Mouse (Mus musculus) naive thymus-derived CD4-positive, alpha-beta T cell, adult 5 months (primary cell): ENCODE data around the gene Olfr1252. TPM values are rescaled to one million over a fixed set of nuclear protein-coding genes. Genes with fewer than 3 reads are reported as not detected.

Source experiments
- polyA plus RNA-seq: library from polyadenylated mRNA; unstranded; fragments of 100-300 nt; shearing (Covaris generic); gene quantifications from one replicate; pipeline ENCODE4 v1.2.1, GENCODE M21; 2017

The Olfr1252 gene
- polyA plus RNA-seq = not detected

GRCm38 (mm10) chr2:89724912-89725311 lies at the start of gene Olfr1252:
Olfr1252 (minus strand) TSS chr2:89725012.

GRCm38 (mm10) chr2:89756990-89757389 lies 32.2 kb upstream of the Olfr1252 start, which contains the start of gene Olfr1253:
Olfr1253 (minus strand) TSS chr2:89757090.

GRCm38 (mm10) chr2:89671836-89672235 lies 53.0 kb downstream of the Olfr1252 start, which contains the start of gene Olfr1251:
Olfr1251 (minus strand) TSS chr2:89671936.

Other genes with a start within 250 kb of the Olfr1252 start
- not detected for gene Olfr1241, start 237.9 kb downstream of the Olfr1252 start, polyA plus RNA-seq
- gene Olfr1242, start 226.7 kb downstream of the Olfr1252 start, polyA plus RNA-seq = not detected
- not detected for gene Olfr1243, start 193.5 kb downstream of the Olfr1252 start, polyA plus RNA-seq
- not detected for gene Olfr1245, start 146.6 kb downstream of the Olfr1252 start, polyA plus RNA-seq
- not detected for gene Olfr1246, start 131.9 kb downstream of the Olfr1252 start, polyA plus RNA-seq
- gene Olfr1247, start 110.9 kb downstream of the Olfr1252 start, polyA plus RNA-seq = not detected
- gene Olfr1248, start 106.8 kb downstream of the Olfr1252 start, polyA plus RNA-seq = not detected
- gene Olfr1249, start 90.0 kb downstream of the Olfr1252 start, polyA plus RNA-seq = not detected
- gene Olfr1250, start 63.5 kb downstream of the Olfr1252 start, polyA plus RNA-seq = not detected
- gene Olfr1251, start 53.1 kb downstream of the Olfr1252 start, polyA plus RNA-seq = not detected
- not detected for gene Olfr1253, start 32.1 kb upstream of the Olfr1252 start, polyA plus RNA-seq
- not detected for gene Olfr1254, start 68.6 kb upstream of the Olfr1252 start, polyA plus RNA-seq
- gene Olfr1255, start 87.0 kb upstream of the Olfr1252 start, polyA plus RNA-seq = not detected
- gene Olfr1256, start 116.5 kb upstream of the Olfr1252 start, polyA plus RNA-seq = not detected
- not detected for gene Olfr48, start 123.2 kb upstream of the Olfr1252 start, polyA plus RNA-seq
- gene Olfr1257, start 153.4 kb upstream of the Olfr1252 start, polyA plus RNA-seq = not detected
- gene Olfr1258, start 202.3 kb upstream of the Olfr1252 start, polyA plus RNA-seq = not detected
- not detected for gene Olfr1259, start 223.7 kb upstream of the Olfr1252 start, polyA plus RNA-seq
- 0.11 TPM for gene Olfr1260, start 249.3 kb upstream of the Olfr1252 start, polyA plus RNA-seq